Mouse (Mus musculus): ENCODE measurements around the gene Slco4c1. TPM values are rescaled to one million over a fixed set of nuclear protein-coding genes. Genes with fewer than 3 reads are reported as not detected.
A peak's percentile ranks its signal among the peaks of the same experiment; 100 is the strongest.

Slco4c1 gene
- polyA plus RNA-seq, 1 experiment from 2014 or later = 0.05 TPM

- no peaks in the 10 kb centered on the region for H3K9me3 ChIP-seq (ENCODE audit: control insufficient read depth, low read length)
- no peak for DNase-seq (ENCODE audit: low spot score)
- no peak overlapping the region for H3K27ac ChIP-seq (replicated peaks)
- ATAC-seq (ENCODE audit: low FRiP score, low TSS enrichment) = no peak
- H3K36me3 ChIP-seq (ENCODE audit: control insufficient read depth, insufficient read depth, low read length) = no peaks in the 10 kb centered on the region
- TF ChIP-seq CTCF (IDR thresholded peaks at IDR 0.05; ENCODE audit: low read depth) (peak; percentile 55), EP300 (optimal IDR thresholded peaks at IDR 0.05) (no peak)
- H3K27me3 ChIP-seq (ENCODE audit: control insufficient read depth, insufficient read depth, low read length) = no peaks in the 10 kb centered on the region
- no peak overlapping the region for H3K4me2 ChIP-seq (replicated peaks; ENCODE audit: low read depth)
- no peak overlapping the region for H3K9ac ChIP-seq (ENCODE audit: low read length)
- H3K4me1 ChIP-seq (replicated peaks; ENCODE audit: control insufficient read depth, insufficient read depth) = no peaks in the 10 kb centered on the region
- 13% methylated on average over 4 of the region's 4 CpGs for WGBS
- H3K4me3 ChIP-seq (ENCODE audit: low read depth, low read length) = no peak overlapping the region
Measured at GRCm38 (mm10) chr1:96768264-96768663, 103.7 kb downstream of the Slco4c1 start.

DNA sequence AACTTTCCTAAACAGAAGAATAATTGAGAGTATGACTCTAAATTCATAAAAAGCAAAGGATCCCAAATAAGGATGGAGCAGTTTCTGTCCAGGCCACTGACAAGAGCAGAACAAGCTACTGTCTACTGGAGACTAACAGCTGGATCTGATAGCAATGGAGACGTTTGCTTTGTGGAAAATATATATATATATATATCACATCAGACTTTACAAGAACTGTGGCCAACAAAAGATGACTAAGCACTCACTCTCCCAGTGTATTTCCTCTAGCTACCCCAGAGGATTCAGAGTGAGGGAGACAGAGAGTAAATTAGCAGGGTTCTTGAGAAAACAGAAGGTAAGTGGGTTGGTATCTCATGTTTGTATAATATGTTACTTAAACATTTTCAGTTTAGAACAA is 105.4 kb downstream of the Slco4c1 start:
- Histone ChIP-seq H3K4me1 (replicated peaks; ENCODE audit: control insufficient read depth, insufficient read depth) (no peaks in the 10 kb centered on the region), H3K27ac (replicated peaks) (no peak overlapping the region), H3K27me3 (ENCODE audit: control insufficient read depth, insufficient read depth, low read length) (no peaks in the 10 kb centered on the region), H3K4me2 (replicated peaks; ENCODE audit: low read depth) (no peak overlapping the region), H3K36me3 (ENCODE audit: control insufficient read depth, insufficient read depth, low read length) (no peaks in the 10 kb centered on the region), H3K4me3 (ENCODE audit: low read depth, low read length) (no peak overlapping the region), H3K9ac (ENCODE audit: low read length) (no peak overlapping the region), H3K9me3 (ENCODE audit: control insufficient read depth, low read length) (no peaks in the 10 kb centered on the region)
- 0% methylated on average over 1 of the region's 1 CpGs for WGBS
- DNase-seq (ENCODE audit: low spot score) (no peak), ATAC-seq (ENCODE audit: low FRiP score, low TSS enrichment) (no peak)
- no peak for TF ChIP-seq EP300 (optimal IDR thresholded peaks at IDR 0.05)
- no peak for TF ChIP-seq CTCF (IDR thresholded peaks at IDR 0.05; ENCODE audit: low read depth)

All from stomach, postnatal 0 days (tissue).